Mouse (Mus musculus) liver, embryonic 13.5 days (tissue): ENCODE results near the gene Smco4. TPM values are rescaled to one million over a fixed set of nuclear protein-coding genes. Genes with fewer than 3 reads are reported as not detected.
"Not testable (repeated sequence)": the region's sequence is repeated elsewhere in the genome, so short reads cannot be mapped to it uniquely, and the experiment has no call there.

ENCODE experiments used
- ATAC-seq: fragments of 200-750 bp; cut with Nextera tagmentation; 2 replicates; pipeline ENCODE4 v1.8.0; 2017; ENCODE audit warnings: low read depth, mild to moderate bottlenecking, moderate number of reproducible peaks, moderate library complexity
- DNase-seq: peaks from one replicate; pipeline ENCODE4 v3.0.0; 2022
- H3K27ac ChIP-seq: fragments of 300-500 bp; sonication (generic); 2 replicates; pipeline ENCODE4 v1.5.1; 2015; ENCODE audit warnings: moderate library complexity, mild to moderate bottlenecking, inconsistent platforms
- H3K27me3 ChIP-seq: fragments of 300-500 bp; sonication (generic); 2 replicates; pipeline ENCODE4 v1.6.1; 2015; ENCODE audit warnings: mild to moderate bottlenecking, inconsistent platforms
- H3K36me3 ChIP-seq: fragments of 300-500 bp; sonication (generic); 2 replicates; pipeline ENCODE4 v1.6.1; 2015; ENCODE audit warnings: mild to moderate bottlenecking, inconsistent platforms
- H3K4me1 ChIP-seq: fragments of 300-500 bp; sonication (generic); replicated peaks from 2 replicates; pipeline ENCODE4 v1.6.1; 2015; ENCODE audit warnings: inconsistent platforms
- H3K4me2 ChIP-seq: fragments of 300-500 bp; sonication (generic); 2 replicates; pipeline ENCODE4 v1.6.1; 2015; ENCODE audit warnings: inconsistent platforms, mild to moderate bottlenecking, moderate library complexity
- H3K4me3 ChIP-seq: fragments of 300-500 bp; sonication (generic); replicated peaks from 2 replicates; pipeline ENCODE4 v1.5.1; 2015; ENCODE audit warnings: mild to moderate bottlenecking, inconsistent platforms
- H3K9ac ChIP-seq: fragments of 300-500 bp; sonication (generic); 2 replicates; pipeline ENCODE4 v1.6.1; 2015; ENCODE audit warnings: mild to moderate bottlenecking, inconsistent platforms
- H3K9me3 ChIP-seq: fragments of 300-500 bp; sonication (generic); replicated peaks from 2 replicates; pipeline ENCODE4 v1.6.1; 2016; ENCODE audit warnings: inconsistent platforms
- WGBS: fragments of 180-500 bp; shearing (Covaris S2); methylation state at CpG from one replicate; pipeline ENCODE4 v1.1.7; 2015; ENCODE audit not compliant: insufficient replicate concordance; 5-methylcytosine and 5-hydroxymethylcytosine counted together
- polyA plus RNA-seq: library from polyadenylated mRNA; unstranded; fragments of >200 nt; fragmentation: Nextera tagmentation; extraction: Ambion mirVana; gene quantifications from 2 replicates; pipeline ENCODE4 v1.2.1, GENCODE M21; 2015

The Smco4 gene
- polyA plus RNA-seq, 1 experiment from 2014 or later = 1.7 TPM

DNA sequence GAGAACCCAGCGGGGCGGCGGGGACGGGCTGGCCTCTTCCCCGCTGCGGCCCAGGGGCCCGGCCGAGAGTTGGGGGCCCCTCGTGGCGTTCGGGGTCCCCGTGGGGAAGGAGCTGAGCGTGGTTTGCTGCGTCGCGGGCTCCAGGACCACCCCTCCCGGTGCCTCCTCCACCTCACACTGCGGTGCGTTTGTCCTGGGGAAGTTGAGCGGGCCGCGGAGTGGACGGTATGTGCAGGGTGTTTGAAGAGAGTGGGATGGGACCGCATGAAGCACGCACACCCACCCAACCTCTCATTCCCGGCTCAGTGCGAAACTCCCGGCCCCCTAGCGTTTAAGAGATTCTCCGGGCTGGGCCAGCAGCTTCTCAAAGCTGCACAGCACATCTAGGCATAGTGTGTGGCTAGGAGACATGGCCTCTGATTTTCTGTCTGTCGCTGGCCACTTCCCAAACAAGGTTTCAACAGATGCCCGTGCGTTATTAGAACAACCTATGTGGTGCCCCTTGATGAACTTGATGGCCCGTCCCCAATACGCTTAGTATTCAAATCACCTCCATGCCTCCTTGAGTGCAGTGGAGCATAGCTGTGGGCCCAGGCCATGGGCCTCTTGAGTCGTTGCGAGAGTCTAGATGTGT is 810 bp downstream of the Smco4 start:
- H3K27ac ChIP-seq = peak overlapping the region; percentile 59
- ATAC-seq (peak; percentile 43), DNase-seq (peak; percentile 24)
- WGBS = 3% methylated on average over 37 of the region's 37 CpGs
- peak overlapping the region; percentile 81 for H3K9ac ChIP-seq
- no peaks in the 10 kb centered on the region for H3K36me3 ChIP-seq
- peaks cover 50% of the 10 kb centered on the region for H3K4me1 ChIP-seq
- H3K4me2 ChIP-seq = peak overlapping the region; percentile 90
- peak overlapping the region; percentile 73 for H3K4me3 ChIP-seq
- no peaks in the 10 kb centered on the region for H3K27me3 ChIP-seq
- no peaks in the 10 kb centered on the region for H3K9me3 ChIP-seq

DNA sequence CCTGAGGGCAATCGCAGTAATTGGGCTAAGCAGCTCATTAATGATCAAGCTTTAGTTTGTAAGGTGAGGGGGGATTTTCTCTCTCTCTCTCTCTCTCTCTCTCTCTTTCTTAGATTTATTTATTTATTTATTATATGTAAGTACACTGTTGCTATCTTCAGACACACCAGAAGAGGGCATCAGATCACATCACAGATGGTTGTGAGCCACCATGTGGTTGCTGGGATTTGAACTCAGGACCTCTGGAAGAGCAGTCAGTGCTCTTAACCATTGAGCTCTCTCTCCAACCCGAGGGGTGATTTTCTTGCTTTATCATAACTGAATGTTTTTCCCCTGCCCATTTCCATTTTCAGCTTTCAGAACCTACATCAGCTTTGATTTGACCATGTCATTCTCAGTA is 2.0 kb downstream of the Smco4 start:
- WGBS = 77% methylated on average over 2 of the region's 2 CpGs
- not testable (repeated sequence) for DNase-seq, H3K9me3 ChIP-seq, ATAC-seq, H3K27me3 ChIP-seq, H3K4me3 ChIP-seq, H3K9ac ChIP-seq, H3K4me2 ChIP-seq, H3K36me3 ChIP-seq, H3K27ac ChIP-seq
- peaks cover 53% of the 10 kb centered on the region for H3K4me1 ChIP-seq

- Histone ChIP-seq H3K27ac (no peak overlapping the region), H3K4me2 (no peak overlapping the region), H3K27me3 (no peaks in the 10 kb centered on the region), H3K4me1 (peaks cover 53% of the 10 kb centered on the region), H3K4me3 (no peak overlapping the region), H3K9me3 (no peaks in the 10 kb centered on the region), H3K9ac (no peak overlapping the region), H3K36me3 (peaks cover 3% of the 10 kb centered on the region; the same call in 1 of the 2 replicates)
- 67% methylated on average over 8 of the region's 8 CpGs for whole genome bisulfite sequencing
- DNase-seq (no peak), ATAC-seq (no peak)
Measured at GRCm38 (mm10) chr9:15495921-15496577, 2.8 kb downstream of the Smco4 start.

DNA sequence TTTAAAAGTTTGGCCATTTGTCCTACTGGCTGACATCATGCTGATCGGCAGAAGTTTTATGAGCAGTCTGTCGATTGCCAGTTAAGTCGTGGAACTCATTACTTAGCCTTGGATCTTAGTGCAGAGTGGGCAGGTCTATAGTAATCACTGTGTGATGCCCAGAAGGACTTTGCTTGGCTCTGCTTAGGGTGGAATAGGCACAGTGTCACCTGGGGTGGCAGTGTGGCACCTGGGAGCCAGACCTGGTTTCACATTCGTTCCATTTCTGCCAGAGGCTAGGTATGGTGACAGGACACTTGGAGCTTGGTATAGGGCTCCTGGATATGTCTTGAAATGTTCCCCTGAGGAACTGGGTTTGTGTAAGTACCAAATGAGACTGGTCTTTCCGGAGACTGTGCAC is 6.8 kb downstream of the Smco4 start:
- Histone ChIP-seq H3K4me3 (no peak overlapping the region), H3K36me3 (peaks cover 3% of the 10 kb centered on the region; the same call in 1 of the 2 replicates), H3K4me1 (peaks cover 66% of the 10 kb centered on the region), H3K27me3 (no peaks in the 10 kb centered on the region), H3K27ac (no peak overlapping the region), H3K9me3 (no peaks in the 10 kb centered on the region), H3K9ac (no peak overlapping the region), H3K4me2 (no peak overlapping the region)
- DNase-seq (no peak), ATAC-seq (no peak)
- WGBS = 74% methylated on average over 5 of the region's 5 CpGs

GRCm38 (mm10) chr9:15501319-15502256 is 8.4 kb downstream of the Smco4 start:
- WGBS = 74% methylated on average over 19 of the region's 19 CpGs
- H3K9ac ChIP-seq = no peak overlapping the region
- H3K4me1 ChIP-seq = peaks cover 69% of the 10 kb centered on the region
- H3K4me3 ChIP-seq = no peak overlapping the region
- DNase-seq (no peak), ATAC-seq (no peak)
- H3K27ac ChIP-seq = no peak overlapping the region
- H3K9me3 ChIP-seq = no peaks in the 10 kb centered on the region
- peaks cover 3% of the 10 kb centered on the region; the same call in 1 of the 2 replicates for H3K36me3 ChIP-seq
- no peaks in the 10 kb centered on the region for H3K27me3 ChIP-seq
- no peak overlapping the region for H3K4me2 ChIP-seq

DNA sequence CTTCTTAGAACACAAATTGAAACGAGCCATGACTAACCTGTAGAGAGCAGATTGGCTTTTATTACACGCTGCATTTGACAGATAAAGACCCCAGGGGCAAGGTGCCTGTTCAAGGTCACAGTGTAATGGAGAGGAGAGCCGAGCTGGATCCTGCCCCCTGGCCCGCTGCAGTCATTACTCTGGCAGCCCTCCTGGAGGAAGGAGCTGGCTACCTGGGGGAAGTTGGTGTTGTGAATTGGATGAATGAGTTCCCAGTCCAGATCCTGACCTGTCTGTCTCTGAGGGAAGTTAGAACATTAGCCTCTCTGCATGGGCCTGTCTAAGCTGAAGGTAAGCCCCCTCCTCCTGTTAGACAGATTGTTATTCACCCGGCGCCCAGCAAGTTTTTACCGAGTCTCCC is 9.2 kb downstream of the Smco4 start:
- H3K36me3 ChIP-seq = peaks cover 3% of the 10 kb centered on the region; the same call in 1 of the 2 replicates
- peaks cover 71% of the 10 kb centered on the region for H3K4me1 ChIP-seq
- no peak overlapping the region for H3K27ac ChIP-seq
- WGBS = 56% methylated on average over 7 of the region's 7 CpGs
- DNase-seq = no peak
- ATAC-seq = no peak
- H3K9me3 ChIP-seq = no peaks in the 10 kb centered on the region
- no peaks in the 10 kb centered on the region for H3K27me3 ChIP-seq
- no peak overlapping the region for H3K4me2 ChIP-seq
- no peak overlapping the region for H3K4me3 ChIP-seq
- H3K9ac ChIP-seq = no peak overlapping the region

DNA sequence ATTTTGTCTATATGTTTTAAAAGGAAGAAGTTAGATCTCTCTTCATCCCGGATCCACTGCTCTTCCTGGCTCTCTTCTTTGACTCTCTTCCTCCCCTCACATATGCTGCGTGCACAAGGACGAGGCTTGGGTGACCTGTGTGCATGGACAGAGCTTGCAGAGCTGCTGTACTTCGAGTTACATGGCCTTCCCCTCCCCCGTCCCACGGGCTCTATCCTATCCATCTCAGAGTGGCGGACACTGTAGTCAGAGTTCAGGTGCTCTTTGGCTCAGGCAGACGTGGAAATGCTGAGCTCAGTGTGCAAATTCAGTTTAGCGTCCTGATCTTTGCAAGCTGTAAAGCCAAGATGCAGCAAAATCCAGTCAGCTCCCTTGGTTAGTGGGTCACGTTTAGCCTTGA is 10.1 kb downstream of the Smco4 start:
- WGBS = 63% methylated on average over 10 of the region's 10 CpGs
- ATAC-seq = no peak
- DNase-seq = no peak
- no peak overlapping the region for H3K4me3 ChIP-seq
- peaks cover 70% of the 10 kb centered on the region for H3K4me1 ChIP-seq
- H3K27ac ChIP-seq = no peak overlapping the region
- peaks cover 3% of the 10 kb centered on the region; the same call in 1 of the 2 replicates for H3K36me3 ChIP-seq
- H3K4me2 ChIP-seq = no peak overlapping the region
- no peak overlapping the region for H3K9ac ChIP-seq
- no peaks in the 10 kb centered on the region for H3K27me3 ChIP-seq
- no peaks in the 10 kb centered on the region for H3K9me3 ChIP-seq

DNA sequence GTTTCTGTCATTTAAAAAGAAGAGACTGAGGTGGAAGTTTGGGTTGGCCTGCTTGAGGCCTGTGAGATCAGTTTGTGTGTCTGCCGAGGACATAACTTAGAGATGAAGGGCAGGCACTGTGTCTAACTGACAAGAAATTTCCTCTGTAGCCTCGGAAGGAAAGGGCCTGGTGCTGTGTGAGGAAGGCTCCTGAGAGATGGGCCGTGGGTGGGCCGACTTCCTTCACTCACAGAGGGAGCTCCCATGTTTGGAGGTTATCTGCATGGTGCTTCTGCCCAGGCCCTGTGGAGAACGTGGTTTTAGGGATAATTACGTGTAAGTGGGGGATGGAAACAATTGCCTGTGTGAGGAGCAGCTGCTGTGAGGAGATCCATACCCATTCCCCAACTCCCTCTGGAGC is 10.6 kb downstream of the Smco4 start:
- Histone ChIP-seq H3K9ac (no peak overlapping the region), H3K27ac (no peak overlapping the region), H3K4me2 (no peak overlapping the region), H3K36me3 (peaks cover 3% of the 10 kb centered on the region; the same call in 1 of the 2 replicates), H3K9me3 (no peaks in the 10 kb centered on the region), H3K4me1 (peaks cover 65% of the 10 kb centered on the region), H3K4me3 (no peak overlapping the region), H3K27me3 (no peaks in the 10 kb centered on the region)
- no peak for ATAC-seq
- no peak for DNase-seq
- 21% methylated on average over 6 of the region's 6 CpGs for WGBS

- WGBS = 43% methylated on average over 1 of the region's 1 CpGs
- Histone ChIP-seq H3K9me3 (no peaks in the 10 kb centered on the region), H3K4me2 (no peak overlapping the region), H3K36me3 (peaks cover under 1% of the 10 kb centered on the region; the same call in 1 of the 2 replicates), H3K27ac (no peak overlapping the region), H3K4me1 (peaks cover 61% of the 10 kb centered on the region), H3K4me3 (no peak overlapping the region), H3K9ac (no peak overlapping the region), H3K27me3 (no peaks in the 10 kb centered on the region)
- DNase-seq = no peak
- no peak for ATAC-seq
Measured at GRCm38 (mm10) chr9:15505288-15505687, 12.1 kb downstream of the Smco4 start.

DNA sequence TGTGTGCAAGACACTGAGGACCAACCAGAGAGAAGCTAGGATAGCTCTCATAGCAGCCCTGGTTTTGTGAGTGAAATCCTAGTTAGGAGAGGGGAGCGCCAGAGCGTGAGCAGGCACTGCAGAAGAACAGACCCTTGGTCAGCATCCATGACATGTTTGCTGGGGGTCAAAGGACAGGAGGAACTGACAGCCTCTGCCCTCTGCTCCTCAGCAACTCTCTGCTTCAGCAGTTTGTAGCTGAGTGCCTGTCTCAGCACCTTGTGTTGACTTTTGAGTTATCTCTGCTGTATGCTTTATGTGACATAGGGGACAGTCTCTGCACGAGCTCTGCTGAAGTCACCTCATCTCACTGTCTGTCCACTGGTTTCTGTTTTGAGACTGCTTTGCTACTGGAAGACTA is 13.6 kb downstream of the Smco4 start:
- 57% methylated on average over 3 of the region's 3 CpGs for WGBS
- no peak overlapping the region for H3K4me2 ChIP-seq
- ATAC-seq (0 out of 2 replicates have a peak, but pooled peaks have one; percentile 11), DNase-seq (no peak)
- H3K27ac ChIP-seq = no peak overlapping the region
- no peak overlapping the region for H3K4me3 ChIP-seq
- H3K36me3 ChIP-seq = no peaks in the 10 kb centered on the region
- no peak overlapping the region for H3K9ac ChIP-seq
- H3K9me3 ChIP-seq = no peaks in the 10 kb centered on the region
- no peaks in the 10 kb centered on the region for H3K27me3 ChIP-seq
- H3K4me1 ChIP-seq = peaks cover 58% of the 10 kb centered on the region

- H3K27ac ChIP-seq = no peak overlapping the region; the same call in 1 of the 2 replicates
Measured at GRCm38 (mm10) chr9:15507431-15507875, 14.2 kb downstream of the Smco4 start.

More at GRCm38 (mm10) chr9:15507431-15507875, 14.2 kb downstream of the Smco4 start:
- H3K27me3 ChIP-seq = no peaks in the 10 kb centered on the region
- 65% methylated on average over 4 of the region's 4 CpGs for WGBS
- ATAC-seq (no peak), DNase-seq (no peak)
- H3K9ac ChIP-seq = no peak overlapping the region
- H3K9me3 ChIP-seq = no peaks in the 10 kb centered on the region
- peaks cover 52% of the 10 kb centered on the region for H3K4me1 ChIP-seq
- H3K4me3 ChIP-seq = no peak overlapping the region
- H3K4me2 ChIP-seq = no peak overlapping the region
- H3K36me3 ChIP-seq = no peaks in the 10 kb centered on the region
